Mouse (Mus musculus): ENCODE measurements around the gene Lbx2.

DNA sequence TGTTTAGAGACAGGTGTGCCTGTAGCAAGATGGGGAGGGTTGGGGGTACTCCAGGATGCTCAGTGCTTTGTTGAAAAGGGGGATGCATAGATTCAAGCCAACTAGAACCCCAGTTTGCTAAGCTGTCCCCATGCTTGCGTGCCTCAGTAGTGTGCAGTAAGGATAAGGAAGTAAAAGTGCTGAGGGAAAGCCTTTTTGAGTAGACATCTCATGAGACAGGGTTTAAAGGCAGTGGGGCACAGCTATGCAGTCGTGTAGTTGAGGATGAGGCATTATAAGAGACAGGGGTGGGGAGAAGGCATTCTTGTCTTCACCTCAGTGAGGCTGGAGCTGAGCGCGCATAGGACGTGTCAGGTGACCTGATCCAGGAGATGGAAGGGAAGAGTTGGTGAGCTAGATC is 45.6 kb upstream of the Lbx2 start:
- no peak for TF ChIP-seq EP300 (IDR thresholded peaks at IDR 0.05; ENCODE audit: low read depth)
- no peak for TF ChIP-seq CTCF (IDR thresholded peaks at IDR 0.05; ENCODE audit: low read depth)
